Mouse (Mus musculus): ENCODE results near the gene Arid1b. TPM values are rescaled to one million over a fixed set of nuclear protein-coding genes. Genes with fewer than 3 reads are reported as not detected.

Arid1b gene
- polyA plus RNA-seq, 1 experiment, result 13.3 TPM

DNA sequence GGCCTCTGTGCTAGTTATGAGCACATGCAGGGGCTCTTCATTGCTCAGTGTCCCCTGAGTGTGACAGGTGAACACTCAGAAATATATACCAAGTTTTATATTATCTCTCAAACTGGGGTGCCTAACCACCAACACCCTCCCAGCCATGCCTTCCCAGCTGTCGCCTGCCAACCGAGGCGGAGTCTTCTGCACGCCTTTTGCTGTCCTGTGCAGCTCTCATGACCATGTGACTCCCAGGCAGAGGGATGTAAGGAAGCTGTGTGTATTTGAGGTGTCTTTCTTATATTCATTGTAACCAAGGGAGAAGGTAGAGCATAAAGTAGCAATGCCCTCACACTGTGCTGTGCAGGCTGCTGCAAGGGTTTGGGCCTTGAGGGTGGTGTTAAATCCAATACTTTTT, 268.7 kb downstream of the Arid1b start:
- Histone ChIP-seq H3K27me3 (replicated peaks) (no peaks in the 10 kb centered on the region), H3K36me3 (replicated peaks; ENCODE audit: low read length) (peaks cover 68% of the 10 kb centered on the region), H3K4me3 (replicated peaks) (no peak overlapping the region), H3K4me1 (peaks cover 78% of the 10 kb centered on the region), H3K9me3 (no peaks in the 10 kb centered on the region)
- TF ChIP-seq FLI1 (IDR thresholded peaks at IDR 0.05; ENCODE audit: low read length), result no peak
- TF ChIP-seq GATA1 (IDR thresholded peaks at IDR 0.05; ENCODE audit: borderline replicate concordance, low read length), result no peak

DNA sequence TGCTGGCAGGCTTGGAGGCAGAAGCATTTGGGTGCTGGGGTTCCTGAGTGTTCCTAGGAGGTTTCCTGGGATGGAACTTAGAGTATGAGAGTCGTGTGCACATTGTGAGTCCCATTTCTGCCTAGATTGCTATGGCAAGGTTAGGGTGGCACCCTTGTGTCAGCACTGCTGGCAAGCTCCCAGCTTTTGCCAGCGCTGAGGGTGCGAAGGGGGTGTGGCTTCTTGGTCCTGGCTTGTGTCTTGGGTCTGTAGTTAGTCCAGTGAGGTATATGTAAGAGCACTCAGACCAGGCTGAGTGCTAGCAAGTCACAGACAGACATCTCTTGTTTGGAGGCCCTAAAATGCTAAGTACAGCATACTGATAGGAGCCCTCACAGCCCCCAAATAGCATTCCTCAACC, 270.7 kb downstream of the Arid1b start:
- Histone ChIP-seq H3K9me3 (no peaks in the 10 kb centered on the region), H3K36me3 (replicated peaks; ENCODE audit: low read length) (peaks cover 80% of the 10 kb centered on the region), H3K4me3 (replicated peaks) (no peak overlapping the region), H3K4me1 (peaks cover 60% of the 10 kb centered on the region), H3K27me3 (replicated peaks) (no peaks in the 10 kb centered on the region)
- no peak for TF ChIP-seq GATA1 (IDR thresholded peaks at IDR 0.05; ENCODE audit: borderline replicate concordance, low read length)
- no peak for TF ChIP-seq FLI1 (IDR thresholded peaks at IDR 0.05; ENCODE audit: low read length)

GRCm38 (mm10) chr17:5265615-5266014, 271.5 kb downstream of the Arid1b start:
- H3K36me3 ChIP-seq (replicated peaks; ENCODE audit: low read length), result peaks cover 85% of the 10 kb centered on the region
- TF ChIP-seq FLI1 (IDR thresholded peaks at IDR 0.05; ENCODE audit: low read length), result no peak
- TF ChIP-seq GATA1 (IDR thresholded peaks at IDR 0.05; ENCODE audit: borderline replicate concordance, low read length), result no peak
- H3K4me3 ChIP-seq (replicated peaks), result no peak overlapping the region
- H3K4me1 ChIP-seq, result peaks cover 53% of the 10 kb centered on the region
- H3K9me3 ChIP-seq, result no peaks in the 10 kb centered on the region
- no peaks in the 10 kb centered on the region for H3K27me3 ChIP-seq (replicated peaks)

DNA sequence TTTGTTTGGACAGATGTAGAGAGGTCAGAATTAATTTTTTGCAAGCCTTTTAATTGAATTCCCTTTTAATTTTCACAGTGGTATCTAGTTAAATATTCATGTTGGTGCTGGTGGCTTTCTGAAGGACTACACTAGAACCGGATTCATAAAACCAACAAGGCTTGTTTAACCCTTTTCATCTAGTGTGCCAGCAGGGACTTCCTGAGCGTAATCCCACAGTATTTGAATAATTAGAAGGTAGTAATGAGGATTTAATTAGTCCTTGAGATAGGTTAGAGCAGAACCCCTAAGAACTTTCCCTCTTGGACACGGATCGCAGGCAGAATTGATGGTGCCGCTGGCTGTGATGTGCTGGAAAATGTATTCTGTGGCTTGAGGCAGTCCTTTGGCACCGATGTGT, 273.6 kb downstream of the Arid1b start:
- H3K4me1 ChIP-seq, result peaks cover 34% of the 10 kb centered on the region
- no peaks in the 10 kb centered on the region for H3K27me3 ChIP-seq (replicated peaks)
- H3K4me3 ChIP-seq (replicated peaks), result no peak overlapping the region
- no peak for TF ChIP-seq GATA1 (IDR thresholded peaks at IDR 0.05; ENCODE audit: borderline replicate concordance, low read length)
- no peak for TF ChIP-seq FLI1 (IDR thresholded peaks at IDR 0.05; ENCODE audit: low read length)
- no peaks in the 10 kb centered on the region for H3K9me3 ChIP-seq
- peaks cover 90% of the 10 kb centered on the region for H3K36me3 ChIP-seq (replicated peaks; ENCODE audit: low read length)

DNA sequence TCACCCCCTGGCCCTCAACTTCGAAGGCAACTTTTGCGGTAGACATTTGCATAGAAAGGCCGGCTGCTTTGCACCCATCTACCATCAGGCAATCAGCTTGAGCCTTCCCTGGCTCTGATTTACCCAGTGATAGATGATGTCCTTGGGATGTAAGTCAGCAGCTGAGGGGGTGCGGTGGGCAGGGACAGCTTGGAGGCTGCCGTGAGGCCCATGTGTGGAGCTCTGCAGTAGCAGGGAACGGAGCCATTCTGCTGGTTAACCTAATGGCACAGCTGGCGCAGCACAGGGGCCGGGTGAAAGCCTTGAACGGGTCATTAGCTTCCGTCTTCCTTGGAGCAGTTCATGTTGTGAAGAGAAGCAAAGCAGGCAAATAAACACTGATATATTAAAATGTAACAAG, 275.2 kb downstream of the Arid1b start:
- TF ChIP-seq FLI1 (IDR thresholded peaks at IDR 0.05; ENCODE audit: low read length), result no peak
- no peak for TF ChIP-seq GATA1 (IDR thresholded peaks at IDR 0.05; ENCODE audit: borderline replicate concordance, low read length)
- H3K36me3 ChIP-seq (replicated peaks; ENCODE audit: low read length), result peaks cover 86% of the 10 kb centered on the region

GRCm38 (mm10) chr17:5269774-5270173, 275.6 kb downstream of the Arid1b start:
- no peaks in the 10 kb centered on the region for H3K27me3 ChIP-seq (replicated peaks)
- H3K4me1 ChIP-seq, result peaks cover 18% of the 10 kb centered on the region
- TF ChIP-seq FLI1 (IDR thresholded peaks at IDR 0.05; ENCODE audit: low read length) (no peak), GATA1 (IDR thresholded peaks at IDR 0.05; ENCODE audit: borderline replicate concordance, low read length) (no peak)
- H3K36me3 ChIP-seq (replicated peaks; ENCODE audit: low read length), result peaks cover 83% of the 10 kb centered on the region
- no peak overlapping the region for H3K4me3 ChIP-seq (replicated peaks)
- H3K9me3 ChIP-seq, result no peaks in the 10 kb centered on the region

More for the DNA sequence above, 275.2 kb downstream of the Arid1b start:
- H3K4me3 ChIP-seq (replicated peaks), result no peak overlapping the region
- H3K9me3 ChIP-seq, result no peaks in the 10 kb centered on the region
- no peaks in the 10 kb centered on the region for H3K27me3 ChIP-seq (replicated peaks)
- peaks cover 21% of the 10 kb centered on the region for H3K4me1 ChIP-seq

- Histone ChIP-seq H3K27me3 (replicated peaks) (no peaks in the 10 kb centered on the region), H3K4me1 (peaks cover 17% of the 10 kb centered on the region; the same call in 1 of the 2 replicates), H3K9me3 (no peaks in the 10 kb centered on the region), H3K36me3 (replicated peaks; ENCODE audit: low read length) (peaks cover 83% of the 10 kb centered on the region), H3K4me3 (replicated peaks) (no peak overlapping the region)
- TF ChIP-seq GATA1 (IDR thresholded peaks at IDR 0.05; ENCODE audit: borderline replicate concordance, low read length) (no peak), FLI1 (IDR thresholded peaks at IDR 0.05; ENCODE audit: low read length) (no peak)
These were observed 276.7 kb downstream of the Arid1b start for GRCm38 (mm10) chr17:5270823-5271222.

DNA sequence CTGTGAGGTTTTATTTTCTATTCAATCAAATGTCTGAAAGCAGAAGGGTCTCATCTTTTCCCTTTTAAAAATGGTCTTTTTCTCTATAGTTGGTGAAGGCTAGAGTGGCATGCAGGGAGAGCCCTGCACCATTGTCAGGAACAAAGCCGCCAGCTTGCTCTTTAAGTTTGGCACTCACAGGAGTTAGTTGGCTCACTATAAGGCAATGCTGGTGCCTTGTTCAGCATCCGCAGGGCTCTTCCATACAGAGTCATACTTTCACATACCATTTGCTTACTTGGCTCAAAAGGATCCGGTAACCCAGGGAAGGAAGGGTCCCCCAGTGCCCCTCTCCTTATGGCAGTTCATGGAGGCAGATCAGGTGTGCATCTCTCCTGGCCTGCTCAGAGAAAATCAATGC, 279.0 kb downstream of the Arid1b start:
- TF ChIP-seq FLI1 (IDR thresholded peaks at IDR 0.05; ENCODE audit: low read length) (no peak), GATA1 (IDR thresholded peaks at IDR 0.05; ENCODE audit: borderline replicate concordance, low read length) (no peak)
- H3K4me3 ChIP-seq (replicated peaks), result no peak overlapping the region
- H3K9me3 ChIP-seq, result no peaks in the 10 kb centered on the region
- peaks cover 77% of the 10 kb centered on the region for H3K36me3 ChIP-seq (replicated peaks; ENCODE audit: low read length)
- peaks cover 18% of the 10 kb centered on the region; the same call in 1 of the 2 replicates for H3K4me1 ChIP-seq
- no peaks in the 10 kb centered on the region for H3K27me3 ChIP-seq (replicated peaks)

- peaks cover 22% of the 10 kb centered on the region for H3K4me1 ChIP-seq
- H3K4me3 ChIP-seq (replicated peaks), result no peak overlapping the region
- no peaks in the 10 kb centered on the region for H3K9me3 ChIP-seq
- no peaks in the 10 kb centered on the region for H3K27me3 ChIP-seq (replicated peaks)
- TF ChIP-seq FLI1 (IDR thresholded peaks at IDR 0.05; ENCODE audit: low read length) (no peak), GATA1 (IDR thresholded peaks at IDR 0.05; ENCODE audit: borderline replicate concordance, low read length) (no peak)
- H3K36me3 ChIP-seq (replicated peaks; ENCODE audit: low read length), result peaks cover 77% of the 10 kb centered on the region
These were observed 279.6 kb downstream of the Arid1b start for GRCm38 (mm10) chr17:5273685-5274084.

GRCm38 (mm10) chr17:5274429-5274828, 280.3 kb downstream of the Arid1b start:
- H3K4me3 ChIP-seq (replicated peaks), result no peak overlapping the region
- no peaks in the 10 kb centered on the region for H3K9me3 ChIP-seq
- H3K4me1 ChIP-seq, result peaks cover 29% of the 10 kb centered on the region
- H3K36me3 ChIP-seq (replicated peaks; ENCODE audit: low read length), result peaks cover 77% of the 10 kb centered on the region
- no peaks in the 10 kb centered on the region for H3K27me3 ChIP-seq (replicated peaks)
- no peak for TF ChIP-seq GATA1 (IDR thresholded peaks at IDR 0.05; ENCODE audit: borderline replicate concordance, low read length)
- no peak for TF ChIP-seq FLI1 (IDR thresholded peaks at IDR 0.05; ENCODE audit: low read length)

- Histone ChIP-seq H3K4me1 (peaks cover 31% of the 10 kb centered on the region), H3K9me3 (no peaks in the 10 kb centered on the region), H3K4me3 (replicated peaks) (no peak overlapping the region), H3K27me3 (replicated peaks) (no peaks in the 10 kb centered on the region), H3K36me3 (replicated peaks; ENCODE audit: low read length) (peaks cover 77% of the 10 kb centered on the region)
- TF ChIP-seq FLI1 (IDR thresholded peaks at IDR 0.05; ENCODE audit: low read length), result no peak
- no peak for TF ChIP-seq GATA1 (IDR thresholded peaks at IDR 0.05; ENCODE audit: borderline replicate concordance, low read length)
These were observed 281.6 kb downstream of the Arid1b start for GRCm38 (mm10) chr17:5275749-5276148.

All from megakaryocyte, embryonic 14.5 days (primary cell).